Mouse (Mus musculus) midbrain, embryonic 13.5 days (tissue): ENCODE data around the gene Mup7. TPM values are rescaled to one million over a fixed set of nuclear protein-coding genes. Genes with fewer than 3 reads are reported as not detected.
"Not testable (repeated sequence)": the region's sequence is repeated elsewhere in the genome, so short reads cannot be mapped to it uniquely, and the experiment has no call there.

ENCODE experiments used
- ATAC-seq: fragments of 200-750 bp; cut with Nextera tagmentation; 2 replicates; pipeline ENCODE4 v1.8.0; 2017; ENCODE audit warnings: mild to moderate bottlenecking, moderate TSS enrichment, moderate library complexity
- H3K27ac ChIP-seq: fragments of 300-500 bp; sonication (generic); 2 replicates; pipeline ENCODE4 v1.5.1; 2015; ENCODE audit warnings: inconsistent platforms, mild to moderate bottlenecking, moderate library complexity
- H3K27me3 ChIP-seq: fragments of 300-500 bp; sonication (generic); 2 replicates; pipeline ENCODE4 v1.6.1; 2015; ENCODE audit warnings: mild to moderate bottlenecking, inconsistent platforms
- H3K36me3 ChIP-seq: fragments of 300-500 bp; sonication (generic); 2 replicates; pipeline ENCODE4 v1.6.1; 2015; ENCODE audit warnings: mild to moderate bottlenecking, inconsistent platforms
- H3K4me1 ChIP-seq: fragments of 300-500 bp; sonication (generic); replicated peaks from 2 replicates; pipeline ENCODE4 v1.6.1; 2015; ENCODE audit warnings: inconsistent platforms
- H3K4me2 ChIP-seq: fragments of 300-500 bp; sonication (generic); replicated peaks from 2 replicates; pipeline ENCODE4 v1.6.1; 2015; ENCODE audit warnings: moderate library complexity, mild to moderate bottlenecking, inconsistent platforms
- H3K4me3 ChIP-seq: fragments of 300-500 bp; sonication (generic); replicated peaks from 2 replicates; pipeline ENCODE4 v1.5.1; 2015; ENCODE audit warnings: mild to moderate bottlenecking, inconsistent platforms
- H3K9ac ChIP-seq: fragments of 300-500 bp; sonication (generic); replicated peaks from 2 replicates; pipeline ENCODE4 v1.6.1; 2015; ENCODE audit warnings: mild to moderate bottlenecking, inconsistent platforms
- H3K9me3 ChIP-seq: fragments of 300-500 bp; sonication (generic); 2 replicates; pipeline ENCODE4 v1.6.1; 2016; ENCODE audit warnings: mild to moderate bottlenecking, inconsistent platforms
- WGBS: fragments of 180-500 bp; shearing (Covaris S2); methylation state at CpG from one replicate; pipeline ENCODE4 v1.1.7; 2015; 5-methylcytosine and 5-hydroxymethylcytosine counted together
- polyA plus RNA-seq: library from polyadenylated mRNA; unstranded; fragments of >200 nt; fragmentation: Nextera tagmentation; extraction: Ambion mirVana; gene quantifications from 2 replicates; pipeline ENCODE4 v1.2.1, GENCODE M21; 2015

Mup7 gene
- not detected in 2 replicates for polyA plus RNA-seq

- not testable (repeated sequence) for H3K36me3 ChIP-seq, ATAC-seq, H3K27ac ChIP-seq, H3K4me3 ChIP-seq, H3K27me3 ChIP-seq, H3K9ac ChIP-seq, H3K9me3 ChIP-seq, H3K4me1 ChIP-seq, H3K4me2 ChIP-seq
- 67% methylated on average over 2 of the region's 2 CpGs for WGBS
Observed at GRCm38 (mm10) chr4:60070375-60070774, at the start of gene Mup7. TSS of gene Mup7 (minus strand) at chr4:60070475.

- not testable (repeated sequence) for ATAC-seq, H3K4me3 ChIP-seq, H3K4me1 ChIP-seq, H3K4me2 ChIP-seq, H3K9ac ChIP-seq, H3K27ac ChIP-seq, H3K9me3 ChIP-seq, H3K27me3 ChIP-seq, H3K36me3 ChIP-seq
- 78% methylated on average over 3 of the region's 3 CpGs for WGBS
Observed at GRCm38 (mm10) chr4:60079865-60080264, 9.6 kb upstream of the Mup7 start.

- ATAC-seq, H3K27me3 ChIP-seq, H3K9me3 ChIP-seq, H3K27ac ChIP-seq, H3K4me2 ChIP-seq, H3K4me3 ChIP-seq, H3K36me3 ChIP-seq, H3K9ac ChIP-seq, H3K4me1 ChIP-seq: not testable (repeated sequence)
- WGBS, result 78% methylated on average over 13 of the region's 13 CpGs
Observed at GRCm38 (mm10) chr4:60029334-60030111, 40.8 kb downstream of the Mup7 start.

- H3K27me3 ChIP-seq, H3K4me2 ChIP-seq, H3K4me1 ChIP-seq, H3K4me3 ChIP-seq, H3K9me3 ChIP-seq, H3K27ac ChIP-seq, H3K36me3 ChIP-seq, H3K9ac ChIP-seq, ATAC-seq: not testable (repeated sequence)
- 94% methylated on average over 7 of the region's 7 CpGs for WGBS
Observed at GRCm38 (mm10) chr4:60020141-60020540, 50.1 kb downstream of the Mup7 start.

Other genes starting within 250 kb of the Mup7 start
- 0.09 TPM in 1 of 2 replicates, not detected in the other for gene Slc46a2, start 155.4 kb downstream of the Mup7 start, polyA plus RNA-seq
- gene Mup4, start 109.8 kb downstream of the Mup7 start, polyA plus RNA-seq, result not detected in 2 replicates
- gene Mup6, start 106.2 kb downstream of the Mup7 start, polyA plus RNA-seq, result not detected in 2 replicates
- gene Mup2, start 83.8 kb upstream of the Mup7 start, polyA plus RNA-seq, result not detected in 2 replicates
- not detected in 2 replicates for gene Mup8, start 152.1 kb upstream of the Mup7 start, polyA plus RNA-seq